Mouse (Mus musculus): ENCODE measurements around the gene Pigk.
A peak's percentile ranks its signal among the peaks of the same experiment; 100 is the strongest.

Pigk gene

DNA sequence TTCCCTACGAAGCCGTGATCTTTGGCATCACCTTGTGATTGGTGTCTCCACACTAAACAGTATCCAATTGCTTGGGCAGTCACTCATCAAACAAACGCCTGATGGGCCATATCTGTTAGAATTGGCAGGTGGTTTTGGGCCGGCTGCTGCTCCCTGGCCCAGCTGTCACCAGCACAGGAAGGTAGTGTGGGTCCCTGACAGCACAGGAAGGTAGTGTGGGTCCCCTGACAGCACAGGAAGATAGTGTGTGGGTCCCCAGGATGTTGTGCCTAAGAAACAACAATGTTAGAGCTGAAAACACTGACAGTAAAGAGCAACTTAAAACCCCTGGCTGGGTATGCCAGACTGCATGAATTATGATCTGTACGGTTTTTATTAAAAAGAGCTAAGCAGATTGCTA is 227.8 kb downstream of the Pigk start:
- Histone ChIP-seq H3K9me3 (ENCODE audit: low read length) (no peaks in the 10 kb centered on the region), H3K36me3 (ENCODE audit: insufficient read depth, low read length) (no peaks in the 10 kb centered on the region), H3K4me3 (replicated peaks; ENCODE audit: low read length) (no peak overlapping the region), H3K27me3 (ENCODE audit: insufficient read depth, low read length) (0 out of 2 replicates have a peak, but pooled peaks cover 5% of the 10 kb centered on the region), H3K4me1 (replicated peaks; ENCODE audit: low read depth, low read length) (peaks cover 18% of the 10 kb centered on the region)
- TF ChIP-seq CTCF (conservative IDR thresholded peaks at IDR 0.05; ENCODE audit: low read length): no peak

DNA sequence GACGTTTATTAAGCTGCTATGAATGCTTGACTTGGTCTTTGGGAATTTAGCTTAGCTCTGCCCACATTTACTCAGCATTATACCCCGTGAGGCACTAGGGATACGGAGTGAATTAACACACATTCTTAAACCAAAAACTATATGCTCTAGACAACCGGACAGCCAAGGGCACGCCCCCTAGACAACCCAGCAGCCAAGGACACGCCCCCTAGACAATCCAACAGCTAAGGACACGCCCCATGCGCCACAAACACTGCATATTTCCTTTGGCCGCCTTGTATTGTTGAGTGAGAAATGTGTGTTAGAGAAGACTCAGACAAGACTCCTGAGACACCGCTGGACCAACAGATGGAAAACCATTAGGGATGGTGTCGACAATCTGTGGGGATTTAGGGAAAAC is 229.1 kb downstream of the Pigk start:
- TF ChIP-seq POU5F1 (IDR thresholded peaks at IDR 0.05; ENCODE audit: borderline replicate concordance, low read length): no peak
- TF ChIP-seq CTCF (conservative IDR thresholded peaks at IDR 0.05; ENCODE audit: low read length): no peak
- no peak for TF ChIP-seq NANOG (IDR thresholded peaks at IDR 0.05; ENCODE audit: borderline replicate concordance, low read length)
- Histone ChIP-seq H3K9me3 (ENCODE audit: low read length) (no peaks in the 10 kb centered on the region), H3K36me3 (ENCODE audit: insufficient read depth, low read length) (no peaks in the 10 kb centered on the region), H3K27me3 (ENCODE audit: insufficient read depth, low read length) (0 out of 2 replicates have a peak, but pooled peaks cover 5% of the 10 kb centered on the region), H3K4me1 (replicated peaks; ENCODE audit: low read depth, low read length) (peaks cover 18% of the 10 kb centered on the region), H3K4me3 (replicated peaks; ENCODE audit: low read length) (no peak overlapping the region)

DNA sequence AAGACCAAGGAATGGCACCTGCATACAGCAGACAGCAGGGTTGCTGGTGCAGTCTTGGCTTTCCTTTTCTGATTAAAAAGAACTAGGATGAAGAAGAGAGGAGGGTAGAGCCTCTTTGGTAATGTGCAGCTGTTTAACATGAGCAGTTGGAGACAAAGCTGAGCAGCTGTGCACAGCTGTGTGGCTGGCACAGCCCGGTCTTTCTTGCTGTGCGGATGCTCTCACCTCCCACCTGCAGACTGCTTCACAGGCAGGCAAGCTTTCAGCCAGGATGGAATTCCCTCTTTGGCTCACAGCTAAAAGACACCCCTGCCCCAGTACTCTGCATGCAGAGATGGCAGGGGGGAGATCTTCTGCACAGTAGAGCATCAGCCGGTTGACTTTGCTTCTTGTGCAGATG is 230.9 kb downstream of the Pigk start:
- Histone ChIP-seq H3K4me1 (replicated peaks; ENCODE audit: low read depth, low read length) (peaks cover 18% of the 10 kb centered on the region), H3K9me3 (ENCODE audit: low read length) (no peaks in the 10 kb centered on the region), H3K36me3 (ENCODE audit: insufficient read depth, low read length) (no peaks in the 10 kb centered on the region), H3K4me3 (replicated peaks; ENCODE audit: low read length) (no peak overlapping the region), H3K27me3 (ENCODE audit: insufficient read depth, low read length) (0 out of 2 replicates have a peak, but pooled peaks cover 5% of the 10 kb centered on the region)
- TF ChIP-seq CTCF (conservative IDR thresholded peaks at IDR 0.05; ENCODE audit: low read length) (no peak), NANOG (IDR thresholded peaks at IDR 0.05; ENCODE audit: borderline replicate concordance, low read length) (no peak), POU5F1 (IDR thresholded peaks at IDR 0.05; ENCODE audit: borderline replicate concordance, low read length) (no peak)

DNA sequence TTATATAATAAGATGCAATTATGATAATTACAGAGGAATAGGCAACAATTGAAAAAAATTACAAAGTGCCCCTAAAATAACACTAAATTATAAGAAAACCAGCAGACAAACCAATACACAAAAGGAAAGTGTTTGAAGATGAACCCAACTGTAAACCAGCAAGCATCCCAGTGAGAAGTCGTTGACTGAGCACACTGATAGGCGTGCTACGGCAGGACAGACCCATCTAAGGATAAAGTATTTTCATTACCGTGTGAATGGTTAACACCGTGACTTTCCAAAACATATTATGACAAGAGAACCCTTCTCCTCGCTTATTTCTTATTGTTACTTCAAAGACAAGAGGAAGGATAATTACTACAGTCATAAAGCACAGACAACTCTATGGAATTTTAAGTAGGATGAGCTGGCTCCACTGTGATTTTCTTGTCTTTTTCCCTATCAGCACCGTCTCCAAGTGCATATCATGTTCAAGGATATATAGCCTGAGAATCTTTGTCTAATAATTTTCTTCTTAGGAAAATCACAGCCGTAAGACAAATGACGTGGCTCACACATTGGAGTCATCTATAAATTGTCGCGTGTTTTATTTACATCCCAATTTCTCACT is 233.2 kb downstream of the Pigk start:
- H3K4me3 ChIP-seq (replicated peaks; ENCODE audit: low read length): no peak overlapping the region
- H3K4me1 ChIP-seq (replicated peaks; ENCODE audit: low read depth, low read length): peaks cover 17% of the 10 kb centered on the region
- TF ChIP-seq POU5F1 (IDR thresholded peaks at IDR 0.05; ENCODE audit: borderline replicate concordance, low read length): no peak
- no peak for TF ChIP-seq CTCF (conservative IDR thresholded peaks at IDR 0.05; ENCODE audit: low read length)
- no peaks in the 10 kb centered on the region for H3K36me3 ChIP-seq (ENCODE audit: insufficient read depth, low read length)
- H3K27me3 ChIP-seq (ENCODE audit: insufficient read depth, low read length): 0 out of 2 replicates have a peak, but pooled peaks cover 5% of the 10 kb centered on the region
- H3K9me3 ChIP-seq (ENCODE audit: low read length): no peaks in the 10 kb centered on the region

DNA sequence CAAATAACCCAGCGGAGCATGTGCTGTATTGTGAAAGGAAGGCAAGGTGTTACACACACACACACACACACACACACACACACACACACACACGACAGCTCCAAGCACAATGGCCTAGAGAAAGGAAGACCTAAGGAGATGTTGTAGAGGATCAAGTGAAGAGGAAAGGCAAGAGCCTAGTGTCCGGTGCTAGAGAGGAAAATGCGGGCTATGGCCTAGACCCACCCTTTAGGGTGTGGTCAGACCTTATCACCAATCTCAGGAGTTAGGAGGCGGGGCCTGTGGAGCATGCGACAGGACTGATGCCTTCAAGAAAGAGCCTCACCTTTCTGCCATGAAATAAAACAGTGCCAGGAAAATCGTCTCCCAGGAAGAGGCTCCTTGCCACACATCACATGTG is 234.7 kb downstream of the Pigk start:
- H3K27me3 ChIP-seq (ENCODE audit: insufficient read depth, low read length): 0 out of 2 replicates have a peak, but pooled peaks cover 5% of the 10 kb centered on the region
- H3K4me3 ChIP-seq (replicated peaks; ENCODE audit: low read length): no peak overlapping the region
- no peaks in the 10 kb centered on the region for H3K9me3 ChIP-seq (ENCODE audit: low read length)
- peaks cover 6% of the 10 kb centered on the region; the same call in 1 of the 2 replicates for H3K4me1 ChIP-seq (replicated peaks; ENCODE audit: low read depth, low read length)
- H3K36me3 ChIP-seq (ENCODE audit: insufficient read depth, low read length): no peaks in the 10 kb centered on the region
- TF ChIP-seq CTCF (conservative IDR thresholded peaks at IDR 0.05; ENCODE audit: low read length) (no peak), POU5F1 (IDR thresholded peaks at IDR 0.05; ENCODE audit: borderline replicate concordance, low read length) (no peak), NANOG (IDR thresholded peaks at IDR 0.05; ENCODE audit: borderline replicate concordance, low read length) (no peak)

DNA sequence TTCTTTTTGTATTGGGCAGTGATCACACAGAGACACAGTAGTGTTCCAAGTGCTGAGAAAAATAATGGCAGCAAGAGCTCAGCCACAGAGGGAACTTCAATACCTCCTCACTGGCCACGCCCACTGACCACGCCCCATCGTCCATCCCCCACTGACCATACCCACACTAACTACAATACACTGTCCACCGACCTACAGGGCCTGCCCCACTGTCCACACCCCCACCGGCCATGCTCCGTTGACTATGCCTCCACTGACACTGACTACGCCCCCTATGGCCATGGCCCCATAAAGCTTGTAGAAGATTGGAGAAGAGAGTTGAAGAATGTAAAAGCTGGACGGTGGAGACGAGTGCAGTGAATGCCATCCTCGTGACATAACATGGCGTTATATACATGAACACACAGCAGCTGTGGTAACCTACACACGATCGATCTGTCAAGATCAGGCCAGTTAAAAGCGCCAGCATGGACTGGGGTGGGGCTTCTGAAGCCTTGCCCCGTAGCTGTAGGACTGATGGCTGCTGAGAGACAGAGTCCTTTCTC is 235.4 kb downstream of the Pigk start:
- Histone ChIP-seq H3K27me3 (ENCODE audit: insufficient read depth, low read length) (0 out of 2 replicates have a peak, but pooled peaks cover 5% of the 10 kb centered on the region), H3K36me3 (ENCODE audit: insufficient read depth, low read length) (no peaks in the 10 kb centered on the region), H3K4me1 (replicated peaks; ENCODE audit: low read depth, low read length) (peaks cover 6% of the 10 kb centered on the region; the same call in 1 of the 2 replicates), H3K4me3 (replicated peaks; ENCODE audit: low read length) (no peak overlapping the region), H3K9me3 (ENCODE audit: low read length) (no peaks in the 10 kb centered on the region)
- TF ChIP-seq POU5F1 (IDR thresholded peaks at IDR 0.05; ENCODE audit: borderline replicate concordance, low read length) (no peak), NANOG (IDR thresholded peaks at IDR 0.05; ENCODE audit: borderline replicate concordance, low read length) (no peak), CTCF (conservative IDR thresholded peaks at IDR 0.05; ENCODE audit: low read length) (no peak)

DNA sequence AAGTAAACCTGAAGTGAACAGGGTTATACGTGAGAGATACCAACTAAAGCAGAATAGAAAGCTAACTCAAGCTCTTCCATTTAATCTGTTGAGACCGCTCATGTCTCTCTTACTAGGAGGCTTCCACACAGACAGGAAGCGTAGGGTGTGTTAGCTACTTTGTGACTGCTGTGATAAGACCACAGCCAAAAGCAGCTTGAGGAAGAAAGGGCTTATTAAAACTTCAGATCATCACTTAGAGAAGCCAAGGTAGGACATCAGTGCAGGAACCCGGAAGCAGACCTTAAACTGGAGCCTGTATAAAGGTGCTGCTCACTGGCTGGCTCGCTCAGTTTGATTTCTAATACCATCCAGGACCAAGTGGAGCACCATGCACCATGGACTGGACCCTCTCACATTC is 236.4 kb downstream of the Pigk start:
- no peak for TF ChIP-seq POU5F1 (IDR thresholded peaks at IDR 0.05; ENCODE audit: borderline replicate concordance, low read length)
- TF ChIP-seq NANOG (IDR thresholded peaks at IDR 0.05; ENCODE audit: borderline replicate concordance, low read length): no peak
- no peak for TF ChIP-seq CTCF (conservative IDR thresholded peaks at IDR 0.05; ENCODE audit: low read length)
- no peaks in the 10 kb centered on the region for H3K9me3 ChIP-seq (ENCODE audit: low read length)

DNA sequence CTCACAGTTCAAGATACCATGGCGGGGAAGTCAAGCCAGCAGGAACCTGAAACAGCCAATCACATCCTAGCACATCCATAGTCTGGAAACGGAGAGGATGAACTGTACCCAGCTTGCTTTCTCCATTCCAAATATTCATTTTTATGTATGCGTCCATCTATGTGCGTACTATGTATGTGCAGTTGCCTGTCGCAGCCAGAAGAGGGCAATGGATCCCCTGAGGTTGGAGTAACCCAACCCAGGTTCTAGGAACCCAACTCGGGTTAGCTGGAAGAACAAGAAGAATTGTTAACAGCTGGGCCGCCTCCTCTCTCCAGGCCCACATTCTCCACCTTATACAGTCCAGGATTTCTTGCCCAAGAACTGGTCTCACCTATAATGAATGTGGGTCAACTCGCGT is 237.0 kb downstream of the Pigk start:
- no peaks in the 10 kb centered on the region for H3K4me1 ChIP-seq (replicated peaks; ENCODE audit: low read depth, low read length)
- H3K4me3 ChIP-seq (replicated peaks; ENCODE audit: low read length): no peak overlapping the region
- no peaks in the 10 kb centered on the region for H3K36me3 ChIP-seq (ENCODE audit: insufficient read depth, low read length)
- peaks cover 2% of the 10 kb centered on the region; the same call in 1 of the 2 replicates for H3K27me3 ChIP-seq (ENCODE audit: insufficient read depth, low read length)
- no peaks in the 10 kb centered on the region for H3K9me3 ChIP-seq (ENCODE audit: low read length)
- TF ChIP-seq CTCF (conservative IDR thresholded peaks at IDR 0.05; ENCODE audit: low read length) (peak; percentile 36), NANOG (IDR thresholded peaks at IDR 0.05; ENCODE audit: borderline replicate concordance, low read length) (no peak)

More for the DNA sequence above, 236.4 kb downstream of the Pigk start:
- Histone ChIP-seq H3K4me1 (replicated peaks; ENCODE audit: low read depth, low read length) (no peaks in the 10 kb centered on the region), H3K27me3 (ENCODE audit: insufficient read depth, low read length) (no peaks in the 10 kb centered on the region), H3K36me3 (ENCODE audit: insufficient read depth, low read length) (no peaks in the 10 kb centered on the region), H3K4me3 (replicated peaks; ENCODE audit: low read length) (no peak overlapping the region)
